Mouse (Mus musculus): Measurements from ENCODE around the gene Pkp2. TPM values are rescaled to one million over a fixed set of nuclear protein-coding genes. Genes with fewer than 3 reads are reported as not detected.
"Not testable (repeated sequence)": the region's sequence is repeated elsewhere in the genome, so short reads cannot be mapped to it uniquely, and the experiment has no call there.

The Pkp2 gene
- polyA plus RNA-seq, 1 experiment from 2014 or later = 14.0 TPM

GRCm38 (mm10) chr16:16230439-16230838, 17.3 kb downstream of the Pkp2 start:
- no peaks in the 10 kb centered on the region for H3K36me3 ChIP-seq (ENCODE audit: insufficient read depth, low read length)
- DNase-seq (ENCODE audit: low spot score) = no peak
- H3K9ac ChIP-seq (ENCODE audit: low read depth, low read length) = no peak overlapping the region
- TF ChIP-seq CTCF (IDR thresholded peaks at IDR 0.05; ENCODE audit: low read depth) = no peak
- H3K4me2 ChIP-seq (ENCODE audit: low read length) = no peak overlapping the region
- H3K9me3 ChIP-seq (replicated peaks; ENCODE audit: low read length) = no peaks in the 10 kb centered on the region
- no peak overlapping the region for H3K27ac ChIP-seq
- no peaks in the 10 kb centered on the region for H3K4me1 ChIP-seq (replicated peaks; ENCODE audit: insufficient read depth, low read length)
- no peak overlapping the region for H3K4me3 ChIP-seq (replicated peaks; ENCODE audit: low read depth, low read length)
- ATAC-seq (replicated peaks; ENCODE audit: low FRiP score, low read depth) = no peak
- no peaks in the 10 kb centered on the region for H3K27me3 ChIP-seq (ENCODE audit: insufficient read depth, low read length)
- WGBS = 92% methylated on average over 5 of the region's 5 CpGs

GRCm38 (mm10) chr16:16233919-16234318, 20.8 kb downstream of the Pkp2 start:
- Histone ChIP-seq H3K9me3 (replicated peaks; ENCODE audit: low read length) (no peaks in the 10 kb centered on the region), H3K4me1 (replicated peaks; ENCODE audit: insufficient read depth, low read length) (no peaks in the 10 kb centered on the region), H3K4me3 (replicated peaks; ENCODE audit: low read depth, low read length) (no peak overlapping the region), H3K27me3 (ENCODE audit: insufficient read depth, low read length) (no peaks in the 10 kb centered on the region), H3K9ac (ENCODE audit: low read depth, low read length) (no peak overlapping the region), H3K4me2 (ENCODE audit: low read length) (no peak overlapping the region), H3K36me3 (ENCODE audit: insufficient read depth, low read length) (no peaks in the 10 kb centered on the region), H3K27ac (no peak overlapping the region)
- TF ChIP-seq CTCF (IDR thresholded peaks at IDR 0.05; ENCODE audit: low read depth) = no peak
- ATAC-seq (replicated peaks; ENCODE audit: low FRiP score, low read depth) = no peak
- DNase-seq (ENCODE audit: low spot score) = no peak
- 79% methylated on average over 2 of the region's 2 CpGs for WGBS

- not testable (repeated sequence) for H3K9ac ChIP-seq (ENCODE audit: low read depth, low read length); DNase-seq (ENCODE audit: low spot score); H3K4me3 ChIP-seq (replicated peaks; ENCODE audit: low read depth, low read length); H3K36me3 ChIP-seq (ENCODE audit: insufficient read depth, low read length); H3K4me1 ChIP-seq (replicated peaks; ENCODE audit: insufficient read depth, low read length); H3K4me2 ChIP-seq (ENCODE audit: low read length); H3K9me3 ChIP-seq (replicated peaks; ENCODE audit: low read length); H3K27ac ChIP-seq; H3K27me3 ChIP-seq (ENCODE audit: insufficient read depth, low read length); ATAC-seq (replicated peaks; ENCODE audit: low FRiP score, low read depth)
- 91% methylated on average over 9 of the region's 9 CpGs for WGBS
These were observed 23.6 kb downstream of the Pkp2 start for GRCm38 (mm10) chr16:16236681-16237080.

- Histone ChIP-seq H3K4me1 (replicated peaks; ENCODE audit: insufficient read depth, low read length) (no peaks in the 10 kb centered on the region), H3K36me3 (ENCODE audit: insufficient read depth, low read length) (no peaks in the 10 kb centered on the region), H3K27me3 (ENCODE audit: insufficient read depth, low read length) (no peaks in the 10 kb centered on the region), H3K9me3 (replicated peaks; ENCODE audit: low read length) (no peaks in the 10 kb centered on the region), H3K4me3 (replicated peaks; ENCODE audit: low read depth, low read length) (no peak overlapping the region), H3K4me2 (ENCODE audit: low read length) (no peak overlapping the region), H3K27ac (no peak overlapping the region), H3K9ac (ENCODE audit: low read depth, low read length) (no peak overlapping the region)
- DNase-seq (ENCODE audit: low spot score) (no peak), ATAC-seq (replicated peaks; ENCODE audit: low FRiP score, low read depth) (no peak)
- no peak for TF ChIP-seq CTCF (IDR thresholded peaks at IDR 0.05; ENCODE audit: low read depth)
- WGBS = 87% methylated on average over 2 of the region's 2 CpGs
These were observed 25.2 kb downstream of the Pkp2 start for GRCm38 (mm10) chr16:16238356-16238755.

GRCm38 (mm10) chr16:16244711-16245110, 31.6 kb downstream of the Pkp2 start:
- H3K4me1 ChIP-seq (replicated peaks; ENCODE audit: insufficient read depth, low read length) = no peaks in the 10 kb centered on the region
- no peaks in the 10 kb centered on the region for H3K27me3 ChIP-seq (ENCODE audit: insufficient read depth, low read length)
- 0 out of 2 replicates have a peak overlapping the region, but pooled peaks have one; percentile 44 for H3K27ac ChIP-seq
- TF ChIP-seq CTCF (IDR thresholded peaks at IDR 0.05; ENCODE audit: low read depth) = no peak
- DNase-seq (ENCODE audit: low spot score) = peak; percentile 66
- H3K4me3 ChIP-seq (replicated peaks; ENCODE audit: low read depth, low read length) = no peak overlapping the region
- no peak for ATAC-seq (replicated peaks; ENCODE audit: low FRiP score, low read depth)
- no peak overlapping the region for H3K4me2 ChIP-seq (ENCODE audit: low read length)
- 30% methylated on average over 2 of the region's 2 CpGs for WGBS
- no peaks in the 10 kb centered on the region for H3K36me3 ChIP-seq (ENCODE audit: insufficient read depth, low read length)
- H3K9me3 ChIP-seq (replicated peaks; ENCODE audit: low read length) = no peaks in the 10 kb centered on the region
- H3K9ac ChIP-seq (ENCODE audit: low read depth, low read length) = no peak overlapping the region

- no peak for ATAC-seq (replicated peaks; ENCODE audit: low FRiP score, low read depth)
- Histone ChIP-seq H3K4me1 (replicated peaks; ENCODE audit: insufficient read depth, low read length) (no peaks in the 10 kb centered on the region), H3K4me2 (ENCODE audit: low read length) (no peak overlapping the region), H3K27ac (no peak overlapping the region), H3K9ac (ENCODE audit: low read depth, low read length) (no peak overlapping the region), H3K27me3 (ENCODE audit: insufficient read depth, low read length) (no peaks in the 10 kb centered on the region), H3K9me3 (replicated peaks; ENCODE audit: low read length) (no peaks in the 10 kb centered on the region), H3K36me3 (ENCODE audit: insufficient read depth, low read length) (no peaks in the 10 kb centered on the region), H3K4me3 (replicated peaks; ENCODE audit: low read depth, low read length) (no peak overlapping the region)
- 56% methylated on average over 2 of the region's 2 CpGs for WGBS
- no peak for DNase-seq (ENCODE audit: low spot score)
- no peak for TF ChIP-seq CTCF (IDR thresholded peaks at IDR 0.05; ENCODE audit: low read depth)
These were observed 37.4 kb downstream of the Pkp2 start for GRCm38 (mm10) chr16:16250470-16250869.

Data from kidney, postnatal 0 days (tissue).